Mouse (Mus musculus) erythroblast, adult 5-6 weeks (primary cell): ENCODE data around the gene Cyp1a1. TPM values are rescaled to one million over a fixed set of nuclear protein-coding genes. Genes with fewer than 3 reads are reported as not detected.

Experiments
- ATAC-seq: replicated peaks from 2 replicates; pipeline ENCODE4 v1.8.0; 2016; ENCODE audit warnings: moderate number of reproducible peaks, mild to moderate bottlenecking, moderate TSS enrichment, inconsistent platforms; ENCODE audit not compliant: poor library complexity, low FRiP score, severe bottlenecking
- total RNA-seq, 2 experiments: library from RNA; stranded (forward) in 1 of 2; stranded (reverse) in 1 of 2; fragments of 150-400 nt in 1 of 2; fragments of 200-764, 138-1000 nt in 1 of 2; gene quantifications; 2 replicates each; pipeline versions ENCODE4 v1.2.3 to v1.2.4; 2015 to 2017; ENCODE audit warnings: low replicate concordance in 2 of 2

Cyp1a1 gene
- total RNA-seq, 2 experiments from 2014 or later = not detected

GRCm38 (mm10) chr9:57748831-57749230, 61.1 kb downstream of the Cyp1a1 start:
- ATAC-seq = no peak

DNA sequence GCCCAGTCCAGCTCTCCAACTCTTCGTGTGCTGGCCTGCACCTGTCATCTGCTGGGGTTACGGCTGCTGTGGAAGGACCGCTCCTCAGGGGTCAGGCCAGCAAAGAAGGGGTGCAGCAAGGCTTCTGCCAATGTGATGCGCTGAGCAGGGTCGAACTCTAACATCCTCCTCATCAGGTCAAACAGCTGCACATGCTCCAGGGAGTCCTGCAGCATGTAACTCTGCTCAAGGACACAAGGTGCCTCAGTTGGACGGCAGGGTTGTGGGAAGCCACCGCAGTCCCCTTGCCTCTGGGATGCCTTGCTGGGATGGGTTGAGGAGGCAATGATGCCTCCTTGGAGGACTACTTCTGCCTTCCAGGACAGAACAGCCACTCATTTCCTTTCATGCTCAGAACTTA, 63.2 kb downstream of the Cyp1a1 start:
- ATAC-seq = no peak

Other genes starting within 250 kb of the Cyp1a1 start
- gene Ppcdc, start 247.8 kb upstream of the Cyp1a1 start, total RNA-seq (2015; ENCODE audit: low replicate concordance) = 1.3 and 4.8 TPM in 2 replicates
- 4.3 and 5.4 TPM in 2 replicates for gene Ppcdc, start 247.8 kb upstream of the Cyp1a1 start, total RNA-seq (2017; ENCODE audit: low replicate concordance)
- 1.0 TPM in 1 of 2 replicates, not detected in the other for gene Scamp5, start 219.9 kb upstream of the Cyp1a1 start, total RNA-seq (2015; ENCODE audit: low replicate concordance)
- gene Scamp5, start 219.9 kb upstream of the Cyp1a1 start, total RNA-seq (2017; ENCODE audit: low replicate concordance) = 0.14 and 0.17 TPM in 2 replicates
- not detected in 2 replicates for gene Rpp25, start 183.9 kb upstream of the Cyp1a1 start, total RNA-seq (2015; ENCODE audit: low replicate concordance)
- gene Rpp25, start 183.9 kb upstream of the Cyp1a1 start, total RNA-seq (2017; ENCODE audit: low replicate concordance) = not detected in 2 replicates
- 134 and 146 TPM in 2 replicates for gene Cox5a, start 166.7 kb upstream of the Cyp1a1 start, total RNA-seq (2015; ENCODE audit: low replicate concordance)
- gene Cox5a, start 166.7 kb upstream of the Cyp1a1 start, total RNA-seq (2017; ENCODE audit: low replicate concordance) = 23.7 and 45.9 TPM in 2 replicates
- 0.19 and 0.42 TPM in 2 replicates for gene Fam219b, start 150.4 kb upstream of the Cyp1a1 start, total RNA-seq (2015; ENCODE audit: low replicate concordance)
- 4.2 and 4.7 TPM in 2 replicates for gene Fam219b, start 150.4 kb upstream of the Cyp1a1 start, total RNA-seq (2017; ENCODE audit: low replicate concordance)
- 2.7 and 12.9 TPM in 2 replicates for gene Mpi, start 135.2 kb upstream of the Cyp1a1 start, total RNA-seq (2015; ENCODE audit: low replicate concordance)
- gene Mpi, start 135.2 kb upstream of the Cyp1a1 start, total RNA-seq (2017; ENCODE audit: low replicate concordance) = 2.8 and 5.9 TPM in 2 replicates
- gene Scamp2, start 127.0 kb upstream of the Cyp1a1 start, total RNA-seq (2015; ENCODE audit: low replicate concordance) = 25.4 and 27.0 TPM in 2 replicates
- 13.1 and 13.7 TPM in 2 replicates for gene Scamp2, start 127.0 kb upstream of the Cyp1a1 start, total RNA-seq (2017; ENCODE audit: low replicate concordance)
- 1.5 TPM in 1 of 2 replicates, not detected in the other for gene Ulk3, start 98.5 kb upstream of the Cyp1a1 start, total RNA-seq (2015; ENCODE audit: low replicate concordance)
- gene Ulk3, start 98.5 kb upstream of the Cyp1a1 start, total RNA-seq (2017; ENCODE audit: low replicate concordance) = 0.28 TPM in 1 of 2 replicates, not detected in the other
- not detected in 2 replicates for gene Cplx3, start 81.6 kb upstream of the Cyp1a1 start, total RNA-seq (2015; ENCODE audit: low replicate concordance)
- 0.34 TPM in 1 of 2 replicates, not detected in the other for gene Cplx3, start 81.6 kb upstream of the Cyp1a1 start, total RNA-seq (2017; ENCODE audit: low replicate concordance)
- not detected in 2 replicates for gene Lman1l, start 67.2 kb upstream of the Cyp1a1 start, total RNA-seq (2015; ENCODE audit: low replicate concordance)
- gene Lman1l, start 67.2 kb upstream of the Cyp1a1 start, total RNA-seq (2017; ENCODE audit: low replicate concordance) = not detected in 2 replicates
- gene Csk, start 34.3 kb upstream of the Cyp1a1 start, total RNA-seq (2015; ENCODE audit: low replicate concordance) = 31.6 and 44.6 TPM in 2 replicates
- 12.1 and 40.8 TPM in 2 replicates for gene Csk, start 34.3 kb upstream of the Cyp1a1 start, total RNA-seq (2017; ENCODE audit: low replicate concordance)
- gene Cyp1a2, start 4.2 kb upstream of the Cyp1a1 start, total RNA-seq (2015; ENCODE audit: low replicate concordance) = not detected in 2 replicates
- not detected in 2 replicates for gene Cyp1a2, start 4.2 kb upstream of the Cyp1a1 start, total RNA-seq (2017; ENCODE audit: low replicate concordance)
- gene Edc3, start 20.6 kb downstream of the Cyp1a1 start, total RNA-seq (2015; ENCODE audit: low replicate concordance) = 2.9 and 3.3 TPM in 2 replicates
- gene Edc3, start 20.6 kb downstream of the Cyp1a1 start, total RNA-seq (2017; ENCODE audit: low replicate concordance) = 1.5 and 6.7 TPM in 2 replicates
- gene Clk3, start 77.9 kb downstream of the Cyp1a1 start, total RNA-seq (2015; ENCODE audit: low replicate concordance) = 234 and 296 TPM in 2 replicates
- gene Clk3, start 77.9 kb downstream of the Cyp1a1 start, total RNA-seq (2017; ENCODE audit: low replicate concordance) = 403 and 420 TPM in 2 replicates
- gene Arid3b, start 148.9 kb downstream of the Cyp1a1 start, total RNA-seq (2015; ENCODE audit: low replicate concordance) = 1.9 and 4.6 TPM in 2 replicates
- 2.5 TPM in 2 replicates for gene Arid3b, start 148.9 kb downstream of the Cyp1a1 start, total RNA-seq (2017; ENCODE audit: low replicate concordance)
- gene Ubl7, start 223.1 kb downstream of the Cyp1a1 start, total RNA-seq (2015; ENCODE audit: low replicate concordance) = 57.6 and 61.0 TPM in 2 replicates
- 37.5 and 42.4 TPM in 2 replicates for gene Ubl7, start 223.1 kb downstream of the Cyp1a1 start, total RNA-seq (2017; ENCODE audit: low replicate concordance)